Mouse (Mus musculus): ENCODE data around the gene Camkk1. TPM values are rescaled to one million over a fixed set of nuclear protein-coding genes. Genes with fewer than 3 reads are reported as not detected.

Camkk1 gene
- polyA plus RNA-seq, 1 experiment from 2014 or later: 3.7 TPM

GRCm38 (mm10) chr11:73020953-73021800 is 2.4 kb downstream of the Camkk1 start:
- Histone ChIP-seq H3K27ac (ENCODE audit: low read depth, low read length) (no peak overlapping the region), H3K9ac (ENCODE audit: low read depth, low read length) (no peak overlapping the region), H3K4me2 (replicated peaks; ENCODE audit: low read depth, low read length) (no peak overlapping the region), H3K4me3 (ENCODE audit: low read depth, low read length) (no peak overlapping the region), H3K27me3 (ENCODE audit: control insufficient read depth, insufficient read depth, low read length) (peaks cover 20% of the 10 kb centered on the region), H3K36me3 (ENCODE audit: control insufficient read depth, insufficient read depth, low read length) (no peaks in the 10 kb centered on the region), H3K9me3 (ENCODE audit: control insufficient read depth, low read length) (no peaks in the 10 kb centered on the region), H3K4me1 (replicated peaks; ENCODE audit: control insufficient read depth, insufficient read depth, low read length) (peaks cover 3% of the 10 kb centered on the region; the same call in 1 of the 2 replicates)
- DNase-seq (ENCODE audit: low spot score): no peak
- no peak for ATAC-seq (ENCODE audit: low FRiP score)
- WGBS: 61% methylated on average over 7 of the region's 7 CpGs

GRCm38 (mm10) chr11:73023099-73023498 is 4.3 kb downstream of the Camkk1 start:
- DNase-seq (ENCODE audit: low spot score): no peak
- 58% methylated on average over 9 of the region's 9 CpGs for WGBS

GRCm38 (mm10) chr11:73023827-73024226 is 5.0 kb downstream of the Camkk1 start:
- no peak overlapping the region for H3K9ac ChIP-seq (ENCODE audit: low read depth, low read length)
- H3K4me1 ChIP-seq (replicated peaks; ENCODE audit: control insufficient read depth, insufficient read depth, low read length): peaks cover 3% of the 10 kb centered on the region; the same call in 1 of the 2 replicates
- H3K4me2 ChIP-seq (replicated peaks; ENCODE audit: low read depth, low read length): no peak overlapping the region
- H3K27me3 ChIP-seq (ENCODE audit: control insufficient read depth, insufficient read depth, low read length): peaks cover 17% of the 10 kb centered on the region
- H3K27ac ChIP-seq (ENCODE audit: low read depth, low read length): no peak overlapping the region
- no peak overlapping the region for H3K4me3 ChIP-seq (ENCODE audit: low read depth, low read length)
- ATAC-seq (ENCODE audit: low FRiP score): no peak
- no peak for DNase-seq (ENCODE audit: low spot score)
- H3K9me3 ChIP-seq (ENCODE audit: control insufficient read depth, low read length): no peaks in the 10 kb centered on the region
- no peaks in the 10 kb centered on the region for H3K36me3 ChIP-seq (ENCODE audit: control insufficient read depth, insufficient read depth, low read length)
- WGBS: 49% methylated on average over 4 of the region's 4 CpGs

More at GRCm38 (mm10) chr11:73023099-73023498, 4.3 kb downstream of the Camkk1 start:
- ATAC-seq (ENCODE audit: low FRiP score): no peak
- H3K9ac ChIP-seq (ENCODE audit: low read depth, low read length): no peak overlapping the region
- H3K27me3 ChIP-seq (ENCODE audit: control insufficient read depth, insufficient read depth, low read length): peaks cover 17% of the 10 kb centered on the region
- H3K4me1 ChIP-seq (replicated peaks; ENCODE audit: control insufficient read depth, insufficient read depth, low read length): peaks cover 3% of the 10 kb centered on the region; the same call in 1 of the 2 replicates
- H3K36me3 ChIP-seq (ENCODE audit: control insufficient read depth, insufficient read depth, low read length): no peaks in the 10 kb centered on the region
- H3K27ac ChIP-seq (ENCODE audit: low read depth, low read length): no peak overlapping the region
- H3K9me3 ChIP-seq (ENCODE audit: control insufficient read depth, low read length): no peaks in the 10 kb centered on the region
- no peak overlapping the region for H3K4me3 ChIP-seq (ENCODE audit: low read depth, low read length)
- no peak overlapping the region for H3K4me2 ChIP-seq (replicated peaks; ENCODE audit: low read depth, low read length)

- H3K4me1 ChIP-seq (replicated peaks; ENCODE audit: control insufficient read depth, insufficient read depth, low read length): peaks cover 3% of the 10 kb centered on the region; the same call in 1 of the 2 replicates
- no peaks in the 10 kb centered on the region for H3K36me3 ChIP-seq (ENCODE audit: control insufficient read depth, insufficient read depth, low read length)
- H3K27me3 ChIP-seq (ENCODE audit: control insufficient read depth, insufficient read depth, low read length): peaks cover 15% of the 10 kb centered on the region
- no peak overlapping the region for H3K27ac ChIP-seq (ENCODE audit: low read depth, low read length)
- H3K9ac ChIP-seq (ENCODE audit: low read depth, low read length): no peak overlapping the region
- no peaks in the 10 kb centered on the region for H3K9me3 ChIP-seq (ENCODE audit: control insufficient read depth, low read length)
- 63% methylated on average over 7 of the region's 7 CpGs for WGBS
- H3K4me3 ChIP-seq (ENCODE audit: low read depth, low read length): no peak overlapping the region
- ATAC-seq (ENCODE audit: low FRiP score) (no peak), DNase-seq (ENCODE audit: low spot score) (no peak)
- no peak overlapping the region for H3K4me2 ChIP-seq (replicated peaks; ENCODE audit: low read depth, low read length)
Observed at GRCm38 (mm10) chr11:73024236-73024904, 5.6 kb downstream of the Camkk1 start.

GRCm38 (mm10) chr11:73026961-73027360 is 8.2 kb downstream of the Camkk1 start:
- H3K27me3 ChIP-seq (ENCODE audit: control insufficient read depth, insufficient read depth, low read length): no peaks in the 10 kb centered on the region
- H3K4me1 ChIP-seq (replicated peaks; ENCODE audit: control insufficient read depth, insufficient read depth, low read length): no peaks in the 10 kb centered on the region
- no peak overlapping the region for H3K4me3 ChIP-seq (ENCODE audit: low read depth, low read length)
- no peak overlapping the region for H3K4me2 ChIP-seq (replicated peaks; ENCODE audit: low read depth, low read length)
- H3K9me3 ChIP-seq (ENCODE audit: control insufficient read depth, low read length): no peaks in the 10 kb centered on the region
- DNase-seq (ENCODE audit: low spot score): no peak
- no peak for ATAC-seq (ENCODE audit: low FRiP score)
- H3K36me3 ChIP-seq (ENCODE audit: control insufficient read depth, insufficient read depth, low read length): no peaks in the 10 kb centered on the region
- WGBS: 56% methylated on average over 8 of the region's 8 CpGs
- H3K27ac ChIP-seq (ENCODE audit: low read depth, low read length): no peak overlapping the region
- no peak overlapping the region for H3K9ac ChIP-seq (ENCODE audit: low read depth, low read length)

- Histone ChIP-seq H3K4me1 (replicated peaks; ENCODE audit: control insufficient read depth, insufficient read depth, low read length) (no peaks in the 10 kb centered on the region), H3K36me3 (ENCODE audit: control insufficient read depth, insufficient read depth, low read length) (no peaks in the 10 kb centered on the region), H3K27me3 (ENCODE audit: control insufficient read depth, insufficient read depth, low read length) (no peaks in the 10 kb centered on the region), H3K27ac (ENCODE audit: low read depth, low read length) (no peak overlapping the region; the same call in 1 of the 2 replicates), H3K4me3 (ENCODE audit: low read depth, low read length) (peak overlapping the region; percentile 2; the same call in 1 of the 2 replicates), H3K4me2 (replicated peaks; ENCODE audit: low read depth, low read length) (peak overlapping the region; percentile 32), H3K9ac (ENCODE audit: low read depth, low read length) (no peak overlapping the region), H3K9me3 (ENCODE audit: control insufficient read depth, low read length) (no peaks in the 10 kb centered on the region)
- DNase-seq (ENCODE audit: low spot score) (peak; percentile 88), ATAC-seq (ENCODE audit: low FRiP score) (peak; percentile 91)
- 26% methylated on average over 20 of the region's 20 CpGs for WGBS
Observed at GRCm38 (mm10) chr11:73030821-73031498, 12.2 kb downstream of the Camkk1 start.

- WGBS: 64% methylated on average over 5 of the region's 5 CpGs
- Histone ChIP-seq H3K4me3 (ENCODE audit: low read depth, low read length) (no peak overlapping the region), H3K36me3 (ENCODE audit: control insufficient read depth, insufficient read depth, low read length) (no peaks in the 10 kb centered on the region), H3K9ac (ENCODE audit: low read depth, low read length) (no peak overlapping the region), H3K4me2 (replicated peaks; ENCODE audit: low read depth, low read length) (no peak overlapping the region), H3K27ac (ENCODE audit: low read depth, low read length) (no peak overlapping the region), H3K4me1 (replicated peaks; ENCODE audit: control insufficient read depth, insufficient read depth, low read length) (no peaks in the 10 kb centered on the region), H3K27me3 (ENCODE audit: control insufficient read depth, insufficient read depth, low read length) (no peaks in the 10 kb centered on the region), H3K9me3 (ENCODE audit: control insufficient read depth, low read length) (no peaks in the 10 kb centered on the region)
- DNase-seq (ENCODE audit: low spot score): no peak
- ATAC-seq (ENCODE audit: low FRiP score): peak; percentile 16; the same call in 1 of the 2 replicates
Observed at GRCm38 (mm10) chr11:73031536-73031935, 12.7 kb downstream of the Camkk1 start.

GRCm38 (mm10) chr11:73036077-73036476 is 17.3 kb downstream of the Camkk1 start:
- no peak overlapping the region for H3K4me3 ChIP-seq (ENCODE audit: low read depth, low read length)
- no peaks in the 10 kb centered on the region for H3K36me3 ChIP-seq (ENCODE audit: control insufficient read depth, insufficient read depth, low read length)
- H3K9ac ChIP-seq (ENCODE audit: low read depth, low read length): no peak overlapping the region
- 82% methylated on average over 7 of the region's 7 CpGs for WGBS
- no peak overlapping the region for H3K27ac ChIP-seq (ENCODE audit: low read depth, low read length)
- no peaks in the 10 kb centered on the region for H3K27me3 ChIP-seq (ENCODE audit: control insufficient read depth, insufficient read depth, low read length)
- H3K9me3 ChIP-seq (ENCODE audit: control insufficient read depth, low read length): no peaks in the 10 kb centered on the region
- H3K4me2 ChIP-seq (replicated peaks; ENCODE audit: low read depth, low read length): no peak overlapping the region
- DNase-seq (ENCODE audit: low spot score): no peak
- ATAC-seq (ENCODE audit: low FRiP score): no peak
- H3K4me1 ChIP-seq (replicated peaks; ENCODE audit: control insufficient read depth, insufficient read depth, low read length): no peaks in the 10 kb centered on the region
